Mouse (Mus musculus) heart, adult 2 months (tissue): ENCODE measurements around the gene Camta1. TPM values are rescaled to one million over a fixed set of nuclear protein-coding genes. Genes with fewer than 3 reads are reported as not detected.
A peak's percentile ranks its signal among the peaks of the same experiment; 100 is the strongest.

ENCODE experiments used
- DNase-seq, 2 experiments: peaks; one replicate each; pipeline ENCODE4 v3.0.0; 2021
- H3K27ac ChIP-seq: fragments of 200-600 bp; 2 replicates; pipeline ENCODE4 v1.8.1; 2022
- H3K27me3 ChIP-seq: fragments of 200-500 bp; 2 replicates; pipeline ENCODE4 v1.6.1; 2012; ENCODE audit warnings: mild to moderate bottlenecking, low read length, inconsistent platforms, mixed read lengths; ENCODE audit not compliant: control insufficient read depth, insufficient read depth
- H3K36me3 ChIP-seq: fragments of 200-500 bp; 2 replicates; pipeline ENCODE4 v1.6.1; 2012; ENCODE audit warnings: low read length, inconsistent platforms; ENCODE audit not compliant: control insufficient read depth, insufficient read depth
- H3K4me1 ChIP-seq: fragments of 200-500 bp; 2 replicates; pipeline ENCODE4 v1.6.1; 2011; ENCODE audit warnings: low read length; ENCODE audit not compliant: control insufficient read depth, insufficient read depth
- H3K4me3 ChIP-seq: fragments of 200-600 bp; 2 replicates; pipeline ENCODE4 v1.8.1; 2022
- H3K79me2 ChIP-seq: fragments of 200-500 bp; replicated peaks from 2 replicates; pipeline ENCODE4 v1.6.1; 2012; ENCODE audit warnings: mild to moderate bottlenecking, inconsistent platforms, low read length, moderate library complexity, mixed read lengths; ENCODE audit not compliant: control insufficient read depth, insufficient read depth
- H3K9ac ChIP-seq: fragments of 200-500 bp; 2 replicates; pipeline ENCODE4 v1.6.1; 2012; ENCODE audit warnings: low read depth, mild to moderate bottlenecking, control low read depth, inconsistent platforms, low read length, mixed read lengths
- CTCF ChIP-seq: fragments of 200-600 bp; IDR thresholded peaks from 2 replicates; pipeline ENCODE4 v1.8.1; 2022; ENCODE audit warnings: antibody characterized with exemption, mild to moderate bottlenecking, moderate library complexity
- EP300 ChIP-seq: fragments of 200-500 bp; IDR thresholded peaks from 2 replicates; pipeline ENCODE4 v1.6.1; 2011; ENCODE audit warnings: low read depth, low read length, control low read depth; ENCODE audit not compliant: insufficient read depth
- POLR2A ChIP-seq: fragments of 200-500 bp; IDR thresholded peaks from 2 replicates; pipeline ENCODE4 v1.6.1; 2011; ENCODE audit warnings: mild to moderate bottlenecking, low read depth, low read length, control low read depth; ENCODE audit not compliant: insufficient read depth
- WGBS: fragments of 180-500 bp; shearing (Covaris S2); methylation state at CpG from one replicate; pipeline ENCODE4 v1.1.7; 2018; 5-methylcytosine and 5-hydroxymethylcytosine counted together
- intact Hi-C: fragments of 180-260 bp; cut with DNase I; formaldehyde crosslinking; loops from one replicate; pipeline ENCODE4 v1.15.1; 2025
- polyA plus RNA-seq: library from polyadenylated mRNA; depleted of rRNA; stranded (reverse); fragments of >200 nt; gene quantifications from 2 replicates; pipeline ENCODE4 v1.2.3, GENCODE M21; 2012
- total RNA-seq, 2 experiments: library from RNA; stranded (reverse); gene quantifications; 2 replicates each; pipeline ENCODE4 v1.2.3; 2021

Gene Camta1
- total and polyA plus RNA-seq, 3 experiments = 39.4 to 234 (median 208) TPM

GRCm38 (mm10) chr4:151070962-151071361, 790.7 kb downstream of the Camta1 start:
- Histone ChIP-seq H3K4me1 (no peaks in the 10 kb centered on the region), H3K79me2 (no peaks in the 10 kb centered on the region), H3K4me3 (no peak overlapping the region), H3K9ac (no peak overlapping the region), H3K27me3 (no peaks in the 10 kb centered on the region), H3K27ac (no peak overlapping the region), H3K36me3 (no peaks in the 10 kb centered on the region)
- intact Hi-C loops = no loop called here
- 69% methylated on average over 7 of the region's 7 CpGs for WGBS
- TF ChIP-seq POLR2A = no peak
- TF ChIP-seq CTCF = no peak
- no peak for TF ChIP-seq EP300
- DNase-seq = no peak

- intact Hi-C loops = no loop called here
- DNase-seq = no peak
- TF ChIP-seq EP300 (no peak), CTCF (peak; percentile 12; the same call in 1 of the 2 replicates), POLR2A (no peak)
- H3K9ac ChIP-seq = no peak overlapping the region
- no peak overlapping the region for H3K27ac ChIP-seq
- WGBS = 45% methylated on average over 4 of the region's 4 CpGs
- no peak overlapping the region for H3K4me3 ChIP-seq
- H3K27me3 ChIP-seq = no peaks in the 10 kb centered on the region
- H3K4me1 ChIP-seq = no peaks in the 10 kb centered on the region
- H3K36me3 ChIP-seq = no peaks in the 10 kb centered on the region
- H3K79me2 ChIP-seq = no peaks in the 10 kb centered on the region
These were observed 792.9 kb downstream of the Camta1 start for GRCm38 (mm10) chr4:151068751-151069150.

- WGBS = over 99% methylated on average over 4 of the region's 4 CpGs
- intact Hi-C loops = no loop called here
- DNase-seq = no peak
These were observed 802.1 kb downstream of the Camta1 start for GRCm38 (mm10) chr4:151059566-151059965.

GRCm38 (mm10) chr4:151058634-151059033, 803.0 kb downstream of the Camta1 start:
- Histone ChIP-seq H3K4me3 (no peak overlapping the region), H3K27ac (no peak overlapping the region; the same call in 1 of the 2 replicates), H3K27me3 (no peaks in the 10 kb centered on the region), H3K4me1 (peaks cover 5% of the 10 kb centered on the region), H3K79me2 (peaks cover 6% of the 10 kb centered on the region), H3K9ac (no peak overlapping the region), H3K36me3 (peaks cover 20% of the 10 kb centered on the region)
- TF ChIP-seq EP300 = no peak
- TF ChIP-seq CTCF = no peak
- no peak for TF ChIP-seq POLR2A
- DNase-seq = no peak
- WGBS = 79% methylated on average over 4 of the region's 4 CpGs
- intact Hi-C loops = no loop called here

More at GRCm38 (mm10) chr4:151059566-151059965, 802.1 kb downstream of the Camta1 start:
- H3K4me1 ChIP-seq = peaks cover 5% of the 10 kb centered on the region
- no peak overlapping the region for H3K27ac ChIP-seq
- H3K27me3 ChIP-seq = no peaks in the 10 kb centered on the region
- peaks cover 6% of the 10 kb centered on the region for H3K79me2 ChIP-seq
- TF ChIP-seq EP300 (no peak), CTCF (no peak), POLR2A (no peak)
- H3K9ac ChIP-seq = no peak overlapping the region
- peaks cover 16% of the 10 kb centered on the region for H3K36me3 ChIP-seq
- no peak overlapping the region for H3K4me3 ChIP-seq

DNA sequence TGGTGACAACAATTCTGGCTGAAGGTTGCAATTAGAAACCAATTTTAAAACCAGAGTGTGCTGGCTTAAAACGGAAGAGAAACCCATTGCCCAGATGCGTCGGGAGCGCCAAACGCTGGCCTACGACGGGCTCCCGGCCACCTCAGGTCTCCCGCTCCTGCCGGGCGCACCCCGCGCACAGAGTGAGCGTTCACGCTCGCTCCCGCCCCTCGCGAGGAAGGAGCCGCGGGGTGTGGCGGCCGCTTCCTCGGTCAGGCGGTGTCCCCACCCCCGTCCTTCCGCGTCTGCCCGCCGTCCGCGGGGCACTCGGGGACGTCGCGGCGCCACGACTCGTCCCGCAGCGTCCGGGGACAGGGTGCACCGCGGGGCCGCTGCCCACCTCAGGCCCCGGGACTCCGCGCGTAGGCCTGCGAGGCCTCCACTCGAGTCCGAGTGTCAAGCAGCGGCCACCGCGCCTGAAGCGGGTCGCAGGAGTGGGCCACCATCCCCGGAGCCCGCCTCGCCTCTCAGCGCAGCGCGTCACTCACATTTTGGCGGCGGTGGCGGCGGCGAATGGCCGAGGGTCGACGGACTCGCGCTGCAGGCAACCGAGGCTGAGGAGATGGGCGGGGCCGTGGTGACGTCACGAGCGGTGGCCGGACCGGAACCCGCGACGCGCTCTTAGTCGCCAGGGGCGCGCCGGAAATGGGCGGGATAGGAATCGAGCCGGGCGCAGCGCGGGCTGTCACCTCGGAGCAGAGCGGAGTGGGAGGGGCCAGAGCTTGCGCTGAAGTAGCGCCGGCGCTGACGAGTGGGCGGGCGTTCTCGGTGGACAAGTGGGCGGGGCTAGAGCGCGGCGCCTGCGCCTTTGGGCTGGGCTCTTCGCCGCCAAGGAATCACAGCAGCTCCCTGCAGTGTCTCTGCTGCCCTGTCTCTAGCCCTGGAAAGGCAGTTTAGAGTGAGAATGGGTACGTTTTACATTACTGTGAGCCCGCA, 804.0 kb downstream of the Camta1 start, which contains the start of gene Vamp3:
Vamp3 (minus strand) TSS at position 617 of the 975 bp plus-strand sequence.
- TF ChIP-seq POLR2A (peak; percentile 80), CTCF (no peak), EP300 (peak; percentile 77; the same call in 1 of the 2 replicates)
- WGBS = under 1% methylated on average over 114 of the region's 114 CpGs

GRCm38 (mm10) chr4:151051162-151051561, 810.5 kb downstream of the Camta1 start:
- no peak for TF ChIP-seq EP300
- TF ChIP-seq POLR2A = no peak
- TF ChIP-seq CTCF = no peak
- Histone ChIP-seq H3K9ac (no peak overlapping the region; the same call in 1 of the 2 replicates), H3K79me2 (peaks cover 17% of the 10 kb centered on the region), H3K36me3 (peaks cover 36% of the 10 kb centered on the region), H3K27ac (no peak overlapping the region), H3K27me3 (no peaks in the 10 kb centered on the region), H3K4me1 (peaks cover 10% of the 10 kb centered on the region), H3K4me3 (no peak overlapping the region)
- 35% methylated on average over 1 of the region's 1 CpGs for WGBS
- DNase-seq = no peak
- intact Hi-C loops = no loop called here

More for the DNA sequence above, 804.0 kb downstream of the Camta1 start, which contains the start of gene Vamp3:
- Histone ChIP-seq H3K4me1 (peaks cover 6% of the 10 kb centered on the region), H3K27me3 (no peaks in the 10 kb centered on the region), H3K79me2 (peaks cover 11% of the 10 kb centered on the region), H3K4me3 (peak within 1 kb of the TSS; percentile 93), H3K9ac (peak within 1 kb of the TSS; percentile 95), H3K36me3 (peaks cover 27% of the 10 kb centered on the region), H3K27ac (peak within 1 kb of the TSS; percentile 97)
- DNase-seq = peak; percentile 99
- intact Hi-C loops = no loop called here
